Mouse (Mus musculus) kidney, postnatal 10 days (tissue): Measurements from ENCODE around the gene Lalba.
"Not testable (repeated sequence)": the region's sequence is repeated elsewhere in the genome, so short reads cannot be mapped to it uniquely, and the experiment has no call there.

Experiments
- DNase-seq: peaks from one replicate; pipeline ENCODE4 v3.0.0; 2021; ENCODE audit warnings: mixed read lengths

The Lalba gene

GRCm38 (mm10) chr15:98482701-98483100 lies at the start of gene Lalba:
Gene Lalba (minus strand): TSS chr15:98482721.
- DNase-seq, result peak; percentile 48

GRCm38 (mm10) chr15:98532281-98532680 lies 49.8 kb upstream of the Lalba start:
- no peak for DNase-seq

DNA sequence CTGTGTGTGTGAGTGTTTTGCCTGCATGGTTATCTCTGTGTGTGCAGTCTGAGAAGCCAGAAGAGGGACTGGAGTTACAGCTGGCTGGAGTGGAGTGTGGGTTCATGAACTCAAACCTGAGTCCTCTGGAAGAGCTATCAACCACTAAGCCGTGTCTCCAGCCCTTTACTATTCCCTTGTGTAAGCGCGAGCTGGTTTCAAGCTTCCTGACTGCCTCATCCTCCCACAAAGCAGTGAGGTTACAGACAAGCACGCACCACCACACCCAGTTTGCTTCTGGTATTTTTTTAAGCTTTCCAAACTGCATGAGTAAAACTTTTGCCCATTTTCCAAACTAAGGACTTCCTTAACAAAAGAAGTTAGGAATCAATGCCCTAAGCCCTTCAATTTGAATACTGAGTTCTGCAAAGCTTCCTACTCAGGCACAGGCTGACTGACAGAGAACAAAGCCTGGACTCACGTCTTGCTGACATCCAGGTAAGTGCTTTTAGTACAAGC lies 45.6 kb upstream of the Lalba start:
- DNase-seq, result no peak

DNA sequence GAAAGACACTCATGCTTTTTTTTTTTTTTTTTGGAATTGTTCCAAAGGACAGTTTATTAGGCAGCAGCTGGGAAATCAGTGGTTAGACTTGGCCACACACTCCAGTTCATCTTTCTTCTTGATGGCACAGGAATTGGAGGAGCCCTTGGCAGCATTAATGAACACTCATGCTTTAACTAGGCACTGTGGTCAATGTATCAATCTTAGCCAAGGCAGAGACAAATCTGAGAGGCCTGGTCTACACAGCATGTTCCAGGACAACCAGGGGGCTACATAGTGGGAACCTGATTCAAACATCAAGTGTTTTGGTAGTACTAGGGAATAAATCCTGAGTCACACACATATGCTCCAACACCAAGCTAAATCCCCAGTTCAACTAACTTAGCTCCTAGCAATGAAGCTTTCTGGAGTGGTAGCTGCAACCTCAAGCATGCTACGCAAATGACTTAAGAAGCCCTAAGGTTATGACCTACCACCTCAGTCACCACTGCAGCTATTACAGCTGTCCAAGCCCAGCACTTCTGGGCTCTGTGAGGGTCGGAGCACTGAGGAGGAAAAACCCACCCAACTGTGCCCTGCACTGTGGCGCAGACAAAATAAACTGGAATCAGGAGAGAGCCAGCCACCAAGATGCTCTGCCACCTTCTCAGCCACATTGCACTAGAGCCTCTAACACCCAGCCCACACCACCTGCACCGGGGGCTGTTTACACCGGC lies 44.7 kb upstream of the Lalba start:
- no peak for DNase-seq

- no peak for DNase-seq
Measured at GRCm38 (mm10) chr15:98526057-98526456, 43.5 kb upstream of the Lalba start.

GRCm38 (mm10) chr15:98521245-98521644 lies 38.7 kb upstream of the Lalba start:
- DNase-seq, result no peak

DNA sequence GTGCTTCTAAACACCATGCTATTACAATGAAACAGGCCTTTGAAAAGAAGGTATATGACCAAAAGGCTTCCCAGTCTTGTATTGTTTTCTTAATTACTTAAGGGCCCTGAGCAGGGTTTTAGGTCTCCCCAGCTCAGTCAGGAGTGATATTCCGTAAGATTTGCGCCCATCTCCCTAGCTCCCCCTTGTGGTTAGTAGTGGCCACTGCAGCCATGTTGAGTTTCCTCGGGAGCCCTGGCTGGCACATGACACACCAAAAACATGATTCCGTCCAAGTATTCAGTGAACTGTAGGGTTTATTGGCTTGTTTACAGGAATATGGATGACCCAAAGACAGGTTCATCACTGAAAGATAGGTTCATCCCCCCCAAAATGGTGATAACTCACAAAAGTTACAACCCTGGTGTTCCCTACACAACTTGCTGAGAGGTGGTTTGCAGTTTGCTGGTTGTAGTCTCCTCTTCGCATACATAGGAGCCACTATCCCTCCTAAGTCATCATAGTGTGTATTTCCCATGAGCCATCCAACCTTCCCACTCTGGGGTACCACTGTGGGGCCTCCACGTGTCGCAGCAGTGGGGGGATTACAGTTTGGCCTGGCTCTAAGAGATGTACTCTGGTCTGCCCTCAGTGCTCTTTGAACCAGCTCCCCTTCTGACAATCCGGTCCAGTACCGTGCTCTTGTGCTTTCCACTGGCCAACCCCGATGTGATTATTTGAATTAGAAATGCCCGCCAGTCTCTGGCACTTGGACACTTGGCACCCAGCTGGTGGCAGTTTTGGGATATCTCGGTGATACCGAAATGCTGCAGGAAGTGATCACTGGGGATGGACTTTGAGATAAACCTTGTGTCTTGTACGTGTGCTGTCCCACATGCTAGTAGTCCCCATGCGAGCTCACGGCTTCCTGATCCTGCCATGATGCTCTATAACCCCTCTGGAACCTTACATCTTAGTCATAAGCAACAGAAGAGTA lies 35.1 kb upstream of the Lalba start:
- DNase-seq, result peak; percentile 73

DNA sequence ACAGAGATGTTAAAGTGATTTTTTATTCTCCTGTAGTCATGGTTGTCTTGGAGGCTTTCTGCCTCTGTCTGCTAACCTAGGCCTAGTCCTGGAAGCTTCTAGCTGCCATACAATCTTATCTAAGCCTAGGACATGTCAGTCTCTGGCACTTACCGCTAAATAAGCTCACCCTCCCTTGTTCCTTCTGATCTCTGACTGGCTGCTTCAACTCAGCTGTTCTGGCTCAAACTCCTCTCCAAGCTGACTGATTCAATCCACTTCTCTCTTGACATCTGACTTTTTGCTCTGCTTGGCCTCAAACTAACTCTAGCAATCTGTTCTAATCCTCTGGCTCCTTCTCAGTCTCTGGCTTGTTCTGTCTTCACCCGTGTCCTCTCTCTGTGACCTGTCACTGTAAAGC lies 32.3 kb upstream of the Lalba start:
- DNase-seq, result not testable (repeated sequence)

DNA sequence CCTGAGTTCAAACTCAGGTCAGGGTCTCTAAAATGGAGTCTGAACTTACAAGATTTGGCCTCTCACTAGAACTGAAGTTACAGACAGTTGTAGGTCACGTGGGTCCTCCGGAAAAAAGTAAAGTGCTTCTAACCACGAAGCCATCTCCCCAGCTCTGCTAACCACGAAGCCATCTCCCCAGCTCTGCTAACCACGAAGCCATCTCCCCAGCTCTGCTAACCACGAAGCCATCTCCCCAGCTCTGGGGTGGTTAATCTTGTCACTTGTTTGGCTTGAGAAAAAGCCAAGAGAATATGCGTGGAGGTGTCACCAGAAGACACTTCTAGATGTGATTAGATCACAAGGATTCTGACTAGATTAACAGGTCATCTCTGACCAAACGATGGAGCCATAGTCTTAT lies 31.6 kb upstream of the Lalba start:
- no peak for DNase-seq

GRCm38 (mm10) chr15:98513676-98514075 lies 31.2 kb upstream of the Lalba start:
- DNase-seq, result not testable (repeated sequence)

- peak; percentile 77 for DNase-seq
Measured at GRCm38 (mm10) chr15:98512799-98513321, 30.3 kb upstream of the Lalba start.

DNA sequence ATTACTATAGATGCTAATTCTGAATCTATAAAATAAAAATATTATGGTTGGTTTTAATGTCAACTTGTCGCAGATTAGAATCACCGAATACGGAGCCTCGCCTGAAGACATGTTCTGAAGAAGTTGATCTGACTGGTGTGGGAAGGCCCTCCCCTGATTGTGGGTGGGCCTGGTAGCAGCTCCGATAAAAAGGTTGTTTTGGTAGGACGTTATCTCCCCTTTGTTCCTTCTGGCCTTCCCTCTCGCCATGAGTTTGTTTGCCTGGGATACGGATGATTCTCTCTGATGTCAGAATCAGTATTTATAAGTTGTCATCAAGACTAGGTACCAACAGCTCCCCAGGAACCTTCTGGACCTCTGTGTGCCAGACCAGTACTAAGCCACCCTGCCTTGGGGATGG lies 29.7 kb upstream of the Lalba start:
- no peak for DNase-seq

- peak; percentile 37 for DNase-seq
Measured at GRCm38 (mm10) chr15:98511386-98511928, 28.9 kb upstream of the Lalba start.

GRCm38 (mm10) chr15:98510438-98511385 lies 28.2 kb upstream of the Lalba start:
- peak; percentile 88 for DNase-seq

GRCm38 (mm10) chr15:98509387-98509786 lies 26.9 kb upstream of the Lalba start:
- no peak for DNase-seq

GRCm38 (mm10) chr15:98507321-98507720 lies 24.8 kb upstream of the Lalba start:
- no peak for DNase-seq

DNA sequence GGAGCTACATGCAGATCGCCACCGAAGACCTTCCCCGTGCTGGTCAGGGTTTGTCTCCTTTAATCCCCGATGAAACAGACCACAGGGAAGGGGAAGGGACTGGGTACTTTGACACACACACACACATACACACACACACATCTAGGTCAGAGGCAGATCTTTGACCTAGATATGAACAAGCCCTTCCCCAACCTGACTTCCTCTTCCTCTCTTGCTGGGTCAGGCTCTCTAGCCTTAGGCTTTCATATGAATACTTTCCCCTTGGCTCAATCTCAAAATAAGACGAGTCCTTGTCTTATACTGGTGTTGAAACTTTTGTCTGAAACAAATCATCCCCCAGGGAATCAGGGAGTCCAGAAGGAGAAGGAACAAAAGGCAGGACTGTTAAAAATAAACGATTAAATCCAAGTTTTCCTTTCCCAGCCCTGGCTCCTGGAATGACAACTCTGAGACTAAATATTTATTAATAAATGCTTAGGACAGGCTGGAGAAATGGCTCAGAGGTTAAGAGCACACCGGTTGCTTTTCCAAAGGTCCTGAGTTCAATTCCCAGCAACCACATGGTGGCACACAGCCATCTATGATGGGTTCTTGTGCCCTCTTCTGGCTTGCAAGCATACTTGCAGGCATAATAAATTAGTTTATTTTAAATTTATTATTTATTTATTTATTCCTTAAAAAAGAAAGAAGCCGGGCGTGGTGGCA lies 23.9 kb upstream of the Lalba start:
- DNase-seq, result no peak

DNA sequence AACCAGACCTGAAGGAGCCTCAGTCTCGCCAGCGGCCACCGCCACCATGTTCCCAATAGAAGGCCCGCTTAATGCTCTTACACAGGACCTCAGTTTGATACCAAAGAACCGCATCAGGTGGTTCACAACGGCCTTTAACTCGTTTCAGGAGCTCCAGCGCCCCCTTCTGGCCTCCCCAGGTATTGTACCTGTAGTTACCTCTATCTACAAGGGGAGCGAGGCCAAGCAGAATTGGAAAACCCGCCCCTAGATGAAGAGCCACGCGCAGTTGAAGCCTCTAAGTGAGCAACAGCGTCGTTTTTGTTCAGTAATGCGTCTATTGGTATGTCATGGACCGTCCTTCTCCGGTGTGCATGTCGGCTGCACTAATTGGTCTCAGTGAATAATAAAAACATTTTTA lies 22.0 kb upstream of the Lalba start:
- DNase-seq, result peak; percentile 87

- DNase-seq, result no peak
Measured at GRCm38 (mm10) chr15:98503317-98503716, 20.8 kb upstream of the Lalba start.

DNA sequence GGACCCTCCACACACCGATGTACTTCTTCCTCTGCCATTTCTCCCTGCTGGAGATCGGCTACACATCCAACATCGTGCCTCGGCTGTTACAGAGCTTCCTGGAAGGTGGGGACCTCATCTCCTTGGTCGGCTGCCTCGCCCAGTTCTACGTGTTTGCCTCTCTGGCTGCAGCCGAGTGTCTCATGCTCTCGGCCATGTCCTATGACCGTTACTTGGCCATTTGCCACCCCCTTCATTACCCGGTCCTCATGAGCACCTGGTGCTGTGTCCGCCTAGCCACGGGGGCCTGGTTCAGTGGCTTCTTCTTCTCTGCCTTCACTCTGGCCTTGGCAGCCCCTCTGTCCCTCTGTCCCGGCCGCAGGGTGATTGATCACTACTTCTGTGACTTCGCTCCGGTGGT lies 15.1 kb upstream of the Lalba start:
- DNase-seq, result no peak

- no peak for DNase-seq
Measured at GRCm38 (mm10) chr15:98492102-98492501, 9.6 kb upstream of the Lalba start, which contains the start of gene Olfr279. Gene Olfr279 (plus strand): TSS chr15:98492402.
